18 mouse cellular contexts compared by ENCODE assay signal in the genomic region with DNA sequence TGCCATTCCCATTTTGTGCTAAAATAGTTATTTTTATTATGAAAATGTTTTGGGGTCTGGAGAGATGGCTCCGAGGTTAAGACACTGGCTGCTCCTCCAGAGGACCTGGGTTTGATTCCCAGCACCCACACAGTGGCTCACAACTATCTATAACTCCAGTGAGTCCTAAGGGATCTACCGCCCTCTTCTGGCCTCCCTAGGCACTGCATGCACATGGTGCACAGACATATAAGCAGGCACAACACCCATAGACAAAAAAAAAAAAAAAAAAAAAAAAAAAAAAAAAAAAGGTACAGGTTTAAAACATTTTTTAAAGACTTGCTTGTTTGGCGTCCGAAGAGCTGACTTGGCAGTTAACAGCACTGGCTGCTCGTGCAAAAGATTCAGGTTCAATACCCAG.
DNase-seq lines count a peak whose midpoint lies in the region; ATAC-seq and TF ChIP-seq lines count a peak whose summit lies in the region.
"Had no signal": no experiment of that assay in that cellular context is flagged by ENCODE, and none has a peak within 500 bp of the region (broad histone marks: within the 10 kb centered on the region; RNA-seq: fewer than 3 reads in every experiment).

No protein-coding gene starts in this region.

- H3K9me3 ChIP-seq in kidney, postnatal 0 days (replicated peaks; ENCODE audit: low read length): no peaks in the 10 kb centered on the region
- no peaks in the 10 kb centered on the region; the same call in 1 of the 2 replicates for H3K9me3 ChIP-seq in kidney, embryonic 15.5 days (replicated peaks)
- H3K9me3 ChIP-seq in MEL (replicated peaks; ENCODE audit: insufficient read depth, low read length): no peaks in the 10 kb centered on the region
- no peaks in the 10 kb centered on the region for H3K9me3 ChIP-seq in liver, postnatal 0 days (ENCODE audit: low read length)
- H3K9me3 ChIP-seq: heart, embryonic 12.5 days; liver, embryonic 15.5 days had no signal

- TF ChIP-seq POLR2A in testis, adult 2 months (IDR thresholded peaks at IDR 0.05; ENCODE audit: control insufficient read depth, low read depth, low read length): no peak
- no peak for TF ChIP-seq POLR2A in MEL (IDR thresholded peaks at IDR 0.05; ENCODE audit: control insufficient read depth in 1 of 2, insufficient read depth in 1 of 2, low read depth in 1 of 2, low read length in 2 of 2, poor library complexity in 1 of 2)

- H3K27me3 ChIP-seq in kidney, postnatal 0 days (ENCODE audit: insufficient read depth, low read length): no peaks in the 10 kb centered on the region
- H3K27me3 ChIP-seq in kidney, embryonic 15.5 days: no peaks in the 10 kb centered on the region
- no peaks in the 10 kb centered on the region for H3K27me3 ChIP-seq in testis, adult 2 months (ENCODE audit: control insufficient read depth, insufficient read depth, low read length)
- no peaks in the 10 kb centered on the region; a peak in 1 of 4 replicates for H3K27me3 ChIP-seq in MEL (ENCODE audit: control insufficient read depth in 1 of 2, insufficient read depth in 2 of 2, low read length in 2 of 2)
- H3K27me3 ChIP-seq in liver, postnatal 0 days (ENCODE audit: insufficient read depth, low read length): no peaks in the 10 kb centered on the region
- H3K27me3 ChIP-seq: CH12.LX; heart, embryonic 12.5 days; liver, embryonic 15.5 days had no signal

- no peak for TF ChIP-seq EP300 in MEL (IDR thresholded peaks at IDR 0.05; ENCODE audit: low read depth in 1 of 2, low read length in 2 of 2)
- no peak for TF ChIP-seq EP300 in liver, postnatal 0 days (IDR thresholded peaks at IDR 0.05; ENCODE audit: low read depth)

- peak; percentile 27; the same call in 1 of the 2 replicates for TF ChIP-seq CTCF in kidney, postnatal 0 days (IDR thresholded peaks at IDR 0.05; ENCODE audit: low read depth)
- peak; percentile 57; the same call in 1 of the 2 replicates for TF ChIP-seq CTCF in testis, adult 2 months (IDR thresholded peaks at IDR 0.05; ENCODE audit: control insufficient read depth, insufficient read depth, insufficient replicate concordance, low read depth, low read length)
- peak in 2 of 3 experiments; percentile 24 to 41; a peak in 3 of 6 replicates for TF ChIP-seq CTCF in MEL (IDR thresholded peaks at IDR 0.05 in 2 of 3, conservative IDR thresholded peaks at IDR 0.05 in 1 of 3; ENCODE audit: control insufficient read depth in 1 of 3, insufficient read depth in 1 of 3, low read depth in 2 of 3, low read length in 3 of 3, poor library complexity in 1 of 3, severe bottlenecking in 1 of 3)
- peak; percentile 33 for TF ChIP-seq CTCF in liver, postnatal 0 days (IDR thresholded peaks at IDR 0.05; ENCODE audit: low read depth)

- no peaks in the 10 kb centered on the region for H3K79me2 ChIP-seq in MEL (ENCODE audit: control insufficient read depth, insufficient read depth, low read length, poor library complexity)

- H3K4me3 ChIP-seq in kidney, postnatal 0 days (replicated peaks; ENCODE audit: low read depth, low read length): no peak overlapping the region
- no peak overlapping the region for H3K4me3 ChIP-seq in kidney, embryonic 15.5 days (replicated peaks)
- no peak overlapping the region for H3K4me3 ChIP-seq in testis, adult 2 months (ENCODE audit: control insufficient read depth, low read depth, low read length)
- no peak overlapping the region for H3K4me3 ChIP-seq in MEL (ENCODE audit: control insufficient read depth in 1 of 2, insufficient read depth in 1 of 2, low read depth in 2 of 2, low read length in 2 of 2)
- no peak overlapping the region for H3K4me3 ChIP-seq in liver, postnatal 0 days (ENCODE audit: low read depth, low read length)
- H3K4me3 ChIP-seq: embryonic facial prominence, embryonic 10.5 days; heart, embryonic 12.5 days; liver, embryonic 15.5 days had no signal

- 86% methylated on average over 5 of the region's 5 CpGs for WGBS in kidney, postnatal 0 days
- WGBS in kidney, embryonic 15.5 days: 87% methylated on average over 5 of the region's 5 CpGs
- WGBS in liver, postnatal 0 days (ENCODE audit: insufficient replicate concordance): 75% methylated on average over 5 of the region's 5 CpGs

- ATAC-seq in kidney, postnatal 0 days (replicated peaks; ENCODE audit: low FRiP score, low read depth): no peak
- no peak for ATAC-seq in kidney, embryonic 15.5 days (replicated peaks; ENCODE audit: low FRiP score)
- ATAC-seq in liver, postnatal 0 days: no peak
- no peak for ATAC-seq in erythroblast, adult 5-6 weeks (replicated peaks; ENCODE audit: low FRiP score, poor library complexity, severe bottlenecking)
- ATAC-seq: inflammation-experienced regulatory T-cells, adult 6 months had no signal

- DNase-seq in kidney, postnatal 0 days (ENCODE audit: low spot score): no peak
- DNase-seq in testis, postnatal 14 days (ENCODE audit: low spot score): no peak
- peak; percentile 23 for DNase-seq in MEL (ENCODE audit: low read depth, low spot score)
- DNase-seq in liver, postnatal 0 days: no peak
- no peak for DNase-seq in heart, adult 9 months (ENCODE audit: low spot score in 2 of 2)
- DNase-seq: adrenal gland, postnatal 36 days; cerebellum, postnatal 25 days; gastrocnemius, postnatal 25 days; heart, postnatal 4 days; midbrain, embryonic 14.5 days had no signal

- peak; percentile 18 for TF ChIP-seq RAD21 in MEL (IDR thresholded peaks at IDR 0.05; ENCODE audit: low read depth, low read length)

- H3K27ac ChIP-seq in kidney, postnatal 0 days: no peak overlapping the region
- no peak overlapping the region for H3K27ac ChIP-seq in kidney, embryonic 15.5 days
- H3K27ac ChIP-seq in testis, adult 2 months (ENCODE audit: control insufficient read depth, insufficient read depth, low read depth, low read length): no peak overlapping the region
- H3K27ac ChIP-seq in MEL (ENCODE audit: control insufficient read depth, low read depth, low read length): no peak overlapping the region
- H3K27ac ChIP-seq in liver, postnatal 0 days (ENCODE audit: low read depth): no peak overlapping the region
- H3K27ac ChIP-seq: embryonic facial prominence, embryonic 10.5 days; liver, embryonic 15.5 days had no signal

- H3K9ac ChIP-seq in kidney, postnatal 0 days (ENCODE audit: low read depth, low read length): no peak overlapping the region
- H3K9ac ChIP-seq in kidney, embryonic 15.5 days: no peak overlapping the region
- H3K9ac ChIP-seq in MEL (ENCODE audit: control insufficient read depth, low read depth, low read length, poor library complexity, severe bottlenecking): no peak overlapping the region
- H3K9ac ChIP-seq in liver, postnatal 0 days (replicated peaks): no peak overlapping the region
- H3K9ac ChIP-seq: heart, embryonic 12.5 days; liver, embryonic 15.5 days had no signal

- H3K36me3 ChIP-seq in kidney, postnatal 0 days (ENCODE audit: insufficient read depth, low read length): no peaks in the 10 kb centered on the region
- no peaks in the 10 kb centered on the region for H3K36me3 ChIP-seq in kidney, embryonic 15.5 days
- H3K36me3 ChIP-seq in testis, adult 2 months (ENCODE audit: control insufficient read depth, insufficient read depth, low read length): no peaks in the 10 kb centered on the region
- no peaks in the 10 kb centered on the region for H3K36me3 ChIP-seq in MEL (ENCODE audit: control insufficient read depth in 1 of 2, insufficient read depth in 2 of 2, low read length in 2 of 2)
- no peaks in the 10 kb centered on the region for H3K36me3 ChIP-seq in liver, postnatal 0 days (replicated peaks; ENCODE audit: insufficient read depth, low read length)
- H3K36me3 ChIP-seq: embryonic facial prominence, embryonic 10.5 days; heart, embryonic 12.5 days; liver, embryonic 15.5 days had no signal

- no peaks in the 10 kb centered on the region for H3K4me1 ChIP-seq in kidney, postnatal 0 days (replicated peaks; ENCODE audit: insufficient read depth, low read length)
- H3K4me1 ChIP-seq in kidney, embryonic 15.5 days: no peaks in the 10 kb centered on the region
- H3K4me1 ChIP-seq in testis, adult 2 months (ENCODE audit: control insufficient read depth, insufficient read depth, low read length): no peaks in the 10 kb centered on the region
- H3K4me1 ChIP-seq in MEL (ENCODE audit: control insufficient read depth in 1 of 2, insufficient read depth in 2 of 2, low read length in 2 of 2): no peaks in the 10 kb centered on the region
- H3K4me1 ChIP-seq in liver, postnatal 0 days (ENCODE audit: insufficient read depth): no peaks in the 10 kb centered on the region
- H3K4me1 ChIP-seq: embryonic facial prominence, embryonic 10.5 days; liver, embryonic 15.5 days had no signal

- no peak overlapping the region for H3K4me2 ChIP-seq in kidney, postnatal 0 days (ENCODE audit: low read length)
- no peak overlapping the region for H3K4me2 ChIP-seq in kidney, embryonic 15.5 days
- no peak overlapping the region for H3K4me2 ChIP-seq in liver, postnatal 0 days (ENCODE audit: low read depth, low read length)
- H3K4me2 ChIP-seq: heart, embryonic 12.5 days; liver, embryonic 15.5 days had no signal

TF ChIP-seq in MEL, 35 proteins besides CTCF, POLR2A, EP300 and RAD21:
- TF ChIP-seq ZNF384 (IDR thresholded peaks at IDR 0.05; ENCODE audit: low read depth, low read length): peak; percentile 69
- peak; percentile 27 for TF ChIP-seq SMC3 (IDR thresholded peaks at IDR 0.05; ENCODE audit: low read depth, low read length)
- no peak for TF ChIP-seq NELFE (IDR thresholded peaks at IDR 0.05; ENCODE audit: low read depth, low read length)
- no peak for TF ChIP-seq ETS1 (IDR thresholded peaks at IDR 0.05; ENCODE audit: low read depth, low read length)
- TF ChIP-seq TBP (IDR thresholded peaks at IDR 0.05; ENCODE audit: low read depth, low read length): no peak
- TF ChIP-seq JUND (IDR thresholded peaks at IDR 0.05; ENCODE audit: low read depth, low read length): no peak
- no peak for TF ChIP-seq E2F4 (IDR thresholded peaks at IDR 0.05; ENCODE audit: borderline replicate concordance, low read depth, low read length)
- no peak for TF ChIP-seq MYB (IDR thresholded peaks at IDR 0.05; ENCODE audit: low read depth, low read length)
TF ChIP-seq in MEL: peak in this region for 2.
